Mouse (Mus musculus) retina, postnatal 7 days (tissue): ENCODE results near the gene Phlpp2.
"Not testable (repeated sequence)": the region's sequence is repeated elsewhere in the genome, so short reads cannot be mapped to it uniquely, and the experiment has no call there.

Experiments used
- DNase-seq: peaks from one replicate; pipeline ENCODE4 v3.0.0-alpha.2; 2012; ENCODE audit warnings: low read depth, low spot score

Phlpp2 gene

DNA sequence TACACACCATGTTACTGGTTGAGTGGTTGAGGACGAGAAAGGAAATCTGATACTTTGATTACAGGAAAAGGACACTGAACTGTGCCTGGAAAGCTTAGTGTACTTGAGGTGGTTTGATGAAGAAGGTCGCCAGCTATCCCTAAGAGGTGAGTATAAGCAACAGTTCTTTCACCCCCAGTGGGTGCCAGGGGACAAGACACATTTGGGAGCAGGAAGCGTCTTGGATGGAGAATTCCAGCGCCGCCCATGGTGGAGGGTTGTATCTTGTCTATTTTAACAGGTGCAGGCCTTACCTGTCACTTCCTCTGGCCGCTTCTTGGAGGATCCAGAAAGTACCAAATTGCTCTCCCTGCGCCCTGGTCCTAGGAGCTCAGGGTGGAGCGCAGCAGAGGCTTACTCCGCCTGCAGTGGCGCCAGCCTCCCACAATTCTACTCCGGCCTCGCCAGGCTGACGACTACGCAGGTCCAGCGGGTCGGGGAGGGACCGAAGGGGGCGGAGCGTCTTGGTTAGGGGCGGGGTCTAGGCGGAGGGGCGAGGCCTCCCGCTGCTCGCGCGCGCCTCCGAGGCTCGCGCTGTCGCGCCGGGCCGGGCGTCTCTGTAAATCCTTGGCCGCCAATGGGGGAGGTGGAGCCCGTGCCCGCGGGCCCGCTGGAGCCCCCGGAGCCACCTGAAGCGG lies at the start of gene Phlpp2:
Gene Phlpp2 (plus strand): TSS at position 540 of the 677 bp plus-strand sequence.
- DNase-seq: peak; percentile 92

DNA sequence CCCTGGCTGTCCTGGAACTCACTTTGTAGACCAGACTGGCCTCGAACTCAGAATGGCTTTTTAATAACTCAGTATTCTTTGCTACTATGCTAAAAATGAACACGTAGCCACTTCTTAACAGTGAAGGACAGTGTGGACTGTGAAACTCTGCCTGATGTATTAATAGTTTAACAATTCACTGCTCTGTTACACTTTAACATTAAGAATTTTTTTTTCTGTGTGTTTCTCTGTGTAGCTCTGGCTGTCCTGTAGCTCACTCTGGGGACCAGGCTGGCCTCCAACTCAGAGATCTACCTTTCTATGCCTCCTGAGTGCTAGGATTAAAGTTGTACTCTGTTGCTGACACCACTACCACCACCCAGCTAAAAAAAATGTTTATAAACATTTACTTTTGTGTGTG lies 44.8 kb upstream of the Phlpp2 start:
- DNase-seq: no peak

DNA sequence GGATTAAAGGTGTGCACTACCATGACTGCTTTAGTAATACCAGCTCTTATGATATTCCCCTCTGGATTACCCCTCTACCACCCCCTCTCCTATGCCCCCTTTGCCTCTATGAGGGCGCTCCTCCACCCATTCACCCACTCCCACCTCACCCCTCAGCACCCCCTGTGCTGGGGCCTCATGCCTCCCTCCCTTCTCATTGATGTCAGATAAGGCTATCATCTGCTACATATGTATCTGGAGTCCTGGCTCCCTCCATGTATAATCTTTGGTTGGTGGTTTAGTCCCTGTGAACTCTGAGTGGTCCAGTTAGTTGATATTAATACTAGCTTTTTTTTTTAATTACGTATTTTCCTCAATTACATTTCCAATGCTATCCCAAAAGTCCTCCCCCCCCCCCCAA lies 28.5 kb upstream of the Phlpp2 start:
- DNase-seq: no peak

DNA sequence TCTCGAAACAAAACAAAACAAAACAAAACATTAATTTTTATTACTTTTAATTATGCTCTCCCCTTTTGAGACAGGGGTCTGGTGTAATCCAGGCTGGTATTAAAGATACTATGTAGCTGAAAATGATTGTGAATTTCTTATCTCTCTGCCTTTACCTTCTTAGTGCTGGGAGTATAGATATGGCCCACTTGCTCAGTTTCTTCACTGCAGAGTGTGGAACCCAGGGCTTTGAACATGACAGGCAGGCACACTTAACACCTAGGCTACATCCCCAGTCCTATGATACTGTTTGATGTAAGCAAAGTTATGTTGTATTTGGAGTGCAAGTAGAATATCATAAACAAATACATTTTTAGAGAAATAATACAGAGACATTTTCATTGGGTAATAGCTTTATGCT lies 25.9 kb upstream of the Phlpp2 start:
- DNase-seq: no peak

DNA sequence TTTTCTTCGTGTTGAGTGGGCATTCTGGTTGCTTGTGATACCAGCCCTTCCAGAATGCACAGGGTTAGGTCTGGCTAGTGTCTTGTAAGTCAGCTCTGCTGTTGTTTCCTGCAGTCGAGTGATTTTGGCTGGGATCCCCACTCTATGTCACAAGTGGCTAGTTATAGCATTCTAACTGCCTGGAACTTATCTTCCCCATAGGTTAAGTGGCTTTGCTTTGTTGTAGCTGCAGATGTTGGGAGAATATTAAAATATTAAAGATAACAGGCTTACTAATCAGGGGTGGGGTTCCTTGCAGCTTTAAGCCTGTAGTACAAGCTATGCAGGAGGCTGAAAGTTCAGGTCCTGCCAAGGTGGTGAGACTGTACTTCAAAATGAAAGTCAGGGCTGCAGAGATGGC lies 20.5 kb upstream of the Phlpp2 start:
- DNase-seq: no peak

DNA sequence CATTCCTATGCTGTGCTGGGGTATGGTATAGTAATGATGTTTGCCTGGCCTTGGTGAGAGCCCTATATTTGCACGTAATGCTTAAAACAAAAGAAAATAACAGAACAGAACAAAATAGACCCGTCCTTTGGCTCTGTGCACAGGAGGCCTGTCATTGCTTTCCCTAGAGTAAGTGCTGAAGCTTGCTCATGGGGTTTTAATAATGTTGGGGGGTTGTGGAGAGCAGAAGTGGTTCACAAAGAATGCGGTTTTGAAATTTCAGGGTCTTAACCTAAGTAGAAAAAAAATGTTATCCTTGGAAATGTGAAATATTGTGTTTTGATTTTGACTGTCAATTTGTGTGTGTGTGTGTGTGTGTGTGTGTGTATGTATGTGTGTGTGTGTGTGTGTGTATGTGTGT lies 19.4 kb upstream of the Phlpp2 start:
- no peak for DNase-seq

DNA sequence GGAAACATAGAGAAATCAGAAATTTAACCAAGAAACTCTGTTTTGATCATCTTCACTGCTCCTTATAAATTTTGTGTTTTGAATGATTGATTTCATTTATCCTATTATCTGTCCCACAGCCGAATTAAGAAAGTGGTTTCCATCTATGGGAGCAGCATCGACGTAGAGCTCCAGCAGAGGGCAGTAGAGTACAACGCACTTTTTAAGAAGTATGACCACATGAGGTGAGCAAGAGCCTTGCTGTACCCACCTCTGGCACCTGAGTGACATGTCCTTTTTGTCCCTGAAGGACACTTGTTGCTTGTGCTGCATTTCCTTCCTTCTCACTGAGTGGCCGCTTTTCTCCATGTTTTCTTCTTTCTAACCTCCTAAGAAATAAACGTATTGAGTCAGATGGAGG lies 14.9 kb upstream of the Phlpp2 start:
- DNase-seq: peak; percentile 65

DNA sequence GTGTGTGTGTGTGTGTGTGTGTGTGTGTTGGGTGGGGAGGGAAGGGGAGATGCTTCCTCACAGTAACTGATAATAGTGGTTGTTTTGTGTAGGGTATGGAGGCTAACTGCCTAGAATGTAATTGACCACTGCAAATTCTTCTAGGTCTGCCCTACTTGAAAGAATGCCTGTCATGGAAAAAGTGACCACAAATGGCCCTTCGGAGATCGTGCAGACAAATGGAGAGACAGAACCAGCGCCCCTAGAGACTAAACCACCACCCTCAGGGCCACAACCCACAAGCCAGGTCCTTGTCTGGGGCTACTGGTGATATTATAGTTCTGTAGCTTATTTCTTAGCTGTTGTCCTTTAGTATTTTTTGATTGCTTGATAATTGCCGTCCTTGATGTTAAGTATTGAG lies 13.8 kb upstream of the Phlpp2 start:
- DNase-seq: no peak

DNA sequence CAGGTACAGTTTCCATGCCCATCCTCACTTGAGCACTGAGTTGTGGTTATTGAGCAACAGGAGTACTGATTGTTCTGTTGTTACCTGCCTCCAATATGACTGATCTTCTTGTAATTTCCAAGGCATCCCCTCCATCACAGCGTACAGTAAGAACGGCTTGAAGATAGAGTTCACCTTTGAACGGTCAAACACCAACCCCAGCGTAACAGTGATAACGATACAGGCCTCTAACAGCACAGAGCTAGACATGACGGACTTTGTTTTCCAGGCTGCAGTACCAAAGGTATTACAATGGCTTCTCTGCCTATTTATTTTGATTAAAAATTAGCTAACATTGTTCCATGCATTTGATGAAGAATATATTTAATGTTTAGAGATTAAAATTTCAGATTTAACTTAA lies 12.9 kb upstream of the Phlpp2 start:
- DNase-seq: no peak

DNA sequence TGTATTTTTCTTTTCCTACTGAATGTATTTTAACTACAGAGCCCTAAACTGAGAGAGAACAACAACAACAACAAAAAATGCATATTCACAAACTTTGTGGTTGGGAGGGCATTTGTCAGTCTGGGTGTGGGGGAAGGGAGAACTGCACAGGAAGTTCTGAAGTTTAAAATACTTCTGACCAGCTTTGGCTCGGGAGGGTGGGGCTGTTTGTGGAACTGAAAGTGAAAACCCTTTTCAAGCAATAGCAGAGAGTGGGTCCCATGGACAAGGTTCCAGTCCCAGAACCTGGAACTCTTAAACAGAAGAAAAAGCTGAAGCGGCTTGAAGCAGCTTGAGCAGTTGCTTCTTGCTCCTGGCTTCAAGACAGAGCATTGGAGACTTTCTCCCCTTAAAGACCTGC lies 4.9 kb upstream of the Phlpp2 start:
- no peak for DNase-seq

DNA sequence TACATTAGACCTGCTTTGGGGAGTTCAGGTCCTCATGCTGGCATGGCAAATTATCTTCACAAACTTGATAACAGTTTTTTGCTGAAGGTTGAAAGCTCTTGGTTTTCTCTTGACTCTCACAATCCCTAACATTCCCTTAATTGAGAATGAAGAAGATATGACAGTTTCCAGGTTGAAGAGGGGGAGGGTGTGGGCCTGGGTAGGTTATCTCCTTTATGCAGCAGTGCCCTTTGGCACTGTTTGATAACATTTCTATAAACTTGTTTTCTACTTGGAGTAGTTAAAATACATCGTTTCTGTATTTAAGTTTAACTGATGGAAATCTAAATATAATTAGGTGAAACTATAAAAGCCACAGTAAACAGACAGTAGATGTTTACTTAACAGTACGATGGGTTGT lies 3.5 kb upstream of the Phlpp2 start:
- DNase-seq: no peak

DNA sequence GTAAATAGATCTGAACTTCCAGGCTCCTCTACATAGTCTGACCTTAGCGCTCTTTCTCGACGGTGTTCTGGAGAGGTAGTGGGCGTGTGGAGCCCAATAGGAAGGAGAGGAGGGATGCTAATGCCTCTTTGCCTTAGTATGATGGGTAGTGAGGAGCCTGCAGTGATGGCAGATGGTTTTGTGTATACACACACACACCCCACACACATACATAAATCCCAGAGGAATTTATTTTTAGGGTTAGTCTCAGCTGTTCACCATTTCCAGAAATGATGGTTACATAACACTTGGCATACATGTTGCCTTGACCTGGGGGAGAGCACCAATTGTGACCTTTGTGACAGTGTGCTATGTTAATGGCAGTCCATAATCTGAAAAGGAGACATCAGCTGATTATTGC lies 2.8 kb upstream of the Phlpp2 start:
- no peak for DNase-seq

DNA sequence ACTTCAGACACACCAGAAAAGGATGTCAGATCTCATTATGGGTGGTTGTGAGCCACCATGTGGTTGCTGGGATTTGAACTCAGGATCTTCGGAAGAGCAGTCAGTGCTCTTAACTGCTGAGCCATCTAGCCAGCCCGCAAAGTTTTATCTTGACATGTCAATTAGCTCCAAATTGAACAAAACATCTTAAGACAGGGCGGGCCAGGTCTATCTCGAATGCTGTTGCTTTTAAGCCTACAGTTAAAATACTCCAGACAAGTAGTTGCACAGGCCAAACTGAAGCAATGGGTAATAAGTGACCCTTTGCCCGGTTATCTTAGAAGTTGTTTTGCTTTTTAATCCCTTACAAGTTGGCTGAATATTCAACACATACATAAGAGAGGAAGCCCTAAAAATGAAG lies 1.7 kb upstream of the Phlpp2 start:
- no peak for DNase-seq

DNA sequence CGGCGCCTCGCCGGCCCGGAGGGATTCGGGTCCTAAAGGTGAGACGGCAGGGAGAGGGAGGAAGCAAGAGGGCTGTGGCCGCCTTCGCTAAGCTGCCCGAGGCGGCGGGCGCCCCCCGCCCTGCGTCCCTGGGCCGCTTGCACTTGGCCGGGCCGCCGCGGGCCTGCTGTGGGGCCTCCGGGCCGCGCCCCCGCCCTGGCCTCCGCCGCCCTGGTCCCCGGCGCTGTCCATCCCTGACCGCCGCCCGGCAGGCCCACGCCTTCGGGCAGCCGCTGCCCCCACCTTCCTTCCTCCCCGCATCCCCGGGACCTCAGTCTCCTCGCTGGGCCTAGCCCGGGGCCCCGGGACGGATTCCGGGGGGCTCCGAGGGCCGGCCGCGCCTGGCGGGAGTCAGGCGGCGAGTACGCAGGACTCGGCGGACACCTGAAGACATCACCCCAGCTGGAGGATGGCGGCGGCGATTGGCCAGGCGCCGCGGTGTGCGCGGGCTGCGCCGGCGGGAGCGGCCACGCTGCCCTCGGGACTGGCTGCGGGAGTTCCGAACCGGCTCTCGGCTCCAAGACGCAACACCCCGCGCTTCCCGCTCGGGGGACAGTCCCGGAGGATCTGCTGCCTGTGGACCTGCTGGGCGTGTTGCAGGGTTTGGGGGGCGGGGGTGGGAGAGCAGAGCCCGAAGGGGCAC lies 479 bp downstream of the Phlpp2 start:
- DNase-seq: peak; percentile 25

DNA sequence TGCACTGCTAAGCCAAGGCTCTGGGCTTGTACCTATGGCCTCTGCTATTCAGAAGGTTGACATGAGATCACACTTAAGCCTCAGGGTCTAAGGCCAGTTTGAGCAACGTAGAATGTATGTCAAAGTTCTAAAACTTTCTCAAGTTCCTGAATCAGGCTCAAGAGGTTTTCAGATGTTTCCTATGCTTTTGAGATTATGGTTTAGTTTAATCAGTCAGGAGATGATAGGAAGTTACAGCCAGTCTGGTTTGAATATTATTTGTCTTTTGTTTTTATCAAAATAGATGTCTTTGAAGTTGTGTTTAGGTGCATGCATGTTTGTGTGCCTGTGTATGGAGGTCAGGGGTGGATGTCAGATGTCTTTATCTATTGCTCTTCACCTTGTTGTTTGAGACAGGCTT lies 2.7 kb downstream of the Phlpp2 start:
- DNase-seq: no peak

DNA sequence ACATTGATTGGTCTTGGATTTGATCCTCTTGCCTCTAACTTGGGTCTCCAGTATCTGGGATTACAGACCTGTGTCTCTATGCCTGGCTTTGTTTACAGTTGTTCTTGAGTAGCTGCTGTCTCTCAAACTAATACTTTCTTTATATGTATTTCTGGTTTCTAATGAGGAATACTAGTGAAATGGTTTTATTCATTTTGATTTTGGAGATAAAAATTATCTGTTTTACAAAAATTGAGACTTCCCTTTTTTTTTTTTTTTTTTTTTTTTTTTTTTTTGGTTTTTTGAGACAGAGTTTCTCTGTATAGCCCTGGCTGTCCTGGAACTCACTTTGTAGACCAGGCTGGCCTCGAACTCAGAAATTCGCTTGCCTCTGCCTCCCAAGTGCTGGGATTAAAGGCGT lies 5.5 kb downstream of the Phlpp2 start:
- DNase-seq: not testable (repeated sequence)

DNA sequence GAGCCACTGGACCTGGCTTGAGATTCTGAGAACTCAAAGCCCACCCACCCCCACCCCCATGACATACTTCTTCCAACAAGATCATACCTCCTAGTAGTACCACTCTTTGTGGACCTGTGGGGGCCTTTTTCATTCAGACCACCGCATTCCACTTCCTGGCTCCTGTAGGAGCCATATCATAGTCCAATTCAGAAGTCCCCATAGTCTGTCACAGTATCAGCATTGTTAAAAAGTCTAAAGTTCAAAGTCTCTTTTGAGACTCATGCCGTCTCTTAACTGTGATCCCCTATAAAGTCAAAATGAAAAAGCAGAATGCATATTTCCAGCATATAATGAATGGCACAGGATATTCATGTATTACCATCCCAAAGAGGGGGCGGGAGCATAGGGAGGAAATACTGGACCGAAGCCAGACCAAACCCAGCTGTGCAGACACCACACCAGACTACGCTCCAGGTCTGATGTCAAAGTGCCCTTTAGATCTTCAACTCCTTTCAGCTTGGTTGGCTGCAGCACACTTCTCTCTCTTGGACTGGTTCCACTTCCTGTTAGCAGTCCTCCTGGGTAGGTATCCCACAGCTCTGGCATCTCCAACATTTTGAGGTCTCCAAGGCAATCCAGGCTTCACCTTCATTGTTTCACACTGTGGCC lies 11.8 kb downstream of the Phlpp2 start:
- DNase-seq: no peak

DNA sequence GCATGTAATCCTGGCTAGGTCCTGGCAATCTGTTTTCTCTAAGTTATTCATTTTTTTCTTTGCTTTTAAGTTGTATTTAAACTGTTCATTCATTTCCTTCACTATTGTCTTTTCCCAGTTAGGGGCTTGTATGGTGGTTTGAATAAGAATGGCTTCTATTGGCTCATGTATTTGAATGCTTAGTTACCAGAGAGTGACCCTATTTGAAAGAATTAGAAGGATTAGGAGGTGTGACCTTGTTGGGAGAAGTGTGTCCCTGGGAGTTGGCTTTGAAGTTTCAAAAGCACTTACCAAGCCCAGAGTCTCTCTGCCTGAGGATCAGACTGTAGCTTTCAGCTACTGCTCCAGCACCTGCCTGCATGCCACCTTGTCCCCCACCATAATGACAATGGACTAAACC lies 17.0 kb downstream of the Phlpp2 start:
- no peak for DNase-seq

DNA sequence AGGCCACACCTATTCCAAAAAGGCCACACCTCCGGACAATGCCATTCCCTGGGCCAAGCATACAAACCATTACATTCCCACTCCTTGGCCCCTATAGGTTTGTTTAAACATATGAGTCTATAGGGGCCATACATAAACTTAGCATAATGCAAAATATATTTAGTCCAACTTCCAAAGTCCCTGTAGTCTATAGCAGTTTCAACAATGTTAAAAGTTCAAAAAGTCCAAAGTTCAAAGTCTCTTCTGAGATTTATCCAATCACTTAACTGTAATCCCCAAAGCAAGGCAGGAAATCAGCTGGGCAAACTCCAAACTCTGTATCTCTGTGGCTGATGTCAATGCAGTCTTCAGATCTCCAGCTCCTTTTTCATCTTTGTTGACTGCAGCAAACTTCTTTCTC lies 20.9 kb downstream of the Phlpp2 start:
- no peak for DNase-seq

DNA sequence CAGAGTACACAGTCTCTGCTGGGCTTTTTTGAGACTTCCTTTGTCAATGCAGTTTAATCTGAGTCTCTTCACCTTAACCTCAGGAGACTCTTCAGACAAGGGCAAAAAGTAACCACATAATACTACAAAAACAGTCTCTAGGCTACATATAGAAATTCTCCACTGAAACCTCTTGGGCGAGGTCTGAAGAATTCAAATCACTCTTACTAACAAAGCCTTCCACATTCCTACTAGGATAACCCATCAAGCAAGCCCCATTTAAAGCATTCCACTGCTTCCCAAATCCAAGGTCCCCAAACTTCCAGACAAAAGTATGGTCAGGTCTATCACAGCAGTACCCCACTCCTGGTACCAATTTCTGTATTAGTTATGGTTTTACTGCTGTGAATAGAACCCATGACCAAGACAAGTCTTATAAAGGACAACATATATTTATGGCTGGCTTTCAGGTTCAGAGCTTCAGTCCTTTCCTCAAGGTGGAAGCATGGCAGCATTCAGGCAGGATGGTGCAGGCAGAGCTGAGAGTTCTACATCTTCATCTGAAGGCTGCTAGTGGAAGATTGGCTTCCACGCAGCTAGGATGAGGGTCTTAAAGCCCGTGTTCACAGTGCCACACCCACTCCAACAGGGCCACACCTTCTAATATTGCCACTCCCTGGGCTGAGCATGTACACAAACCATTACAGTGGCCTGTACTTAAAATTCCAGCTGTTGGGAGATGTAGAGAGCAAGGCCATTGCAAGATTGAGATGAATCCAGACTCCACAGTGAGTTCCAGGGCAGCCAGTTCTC lies 22.6 kb downstream of the Phlpp2 start:
- no peak for DNase-seq

DNA sequence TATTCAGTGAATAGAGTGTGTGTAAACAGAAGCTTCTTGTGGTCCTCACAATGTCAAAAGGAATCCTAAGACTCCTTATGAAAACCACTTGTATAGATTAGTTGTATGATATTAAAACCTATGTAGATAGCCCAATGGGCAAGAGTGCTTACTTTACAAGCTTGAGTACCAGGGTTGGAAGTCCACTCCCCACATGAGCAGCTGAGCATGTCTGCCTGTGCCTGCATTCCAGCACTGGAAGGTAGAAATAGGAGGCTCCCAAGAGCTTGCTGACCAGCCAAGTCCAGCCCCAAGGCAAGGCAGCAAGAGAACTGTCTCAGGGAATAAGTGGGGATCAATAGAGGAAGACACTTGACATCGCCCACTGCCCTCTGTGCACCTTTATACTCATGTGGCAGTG lies 26.3 kb downstream of the Phlpp2 start:
- no peak for DNase-seq

DNA sequence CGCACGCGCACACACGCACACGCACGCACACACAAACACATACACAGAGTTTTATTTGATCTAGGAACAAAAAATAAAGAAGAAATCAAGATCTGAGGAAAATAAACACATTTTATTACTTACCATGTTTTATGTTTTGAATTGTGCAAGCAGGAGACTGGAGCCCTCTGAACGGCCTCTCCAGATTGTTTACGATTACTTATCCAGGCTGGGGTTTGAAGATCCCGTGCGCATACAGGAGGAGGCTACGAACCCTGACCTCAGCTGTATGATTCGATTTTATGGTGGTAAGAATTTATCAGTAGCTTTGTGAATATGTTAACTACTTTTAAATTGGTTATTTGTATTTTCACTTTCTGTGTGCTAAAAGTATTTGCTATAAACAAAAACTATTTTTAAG lies 27.0 kb downstream of the Phlpp2 start:
- DNase-seq: no peak
